Mouse (Mus musculus) CH12.LX (cell line): ENCODE measurements at regions not wholly inside any gene's neighbourhood (a gene's known extent, or its start where the extent isn't known, plus 50 kb on each side); places are given as distances from the start of the nearest gene placed in this dataset.

Source experiments
- DNase-seq: peaks from one replicate; pipeline ENCODE4 v3.0.0-alpha.2; 2013; ENCODE audit errors: extremely low read depth
- H3K27ac ChIP-seq: 2 replicates; pipeline ENCODE4 v1.5.1; 2012; ENCODE audit warnings: low read depth, mild to moderate bottlenecking, control low read depth, moderate library complexity; ENCODE audit not compliant: insufficient read depth
- H3K27me3 ChIP-seq: replicated peaks from 2 replicates; pipeline ENCODE3; 2012; ENCODE audit warnings: inconsistent platforms
- H3K36me3 ChIP-seq, 2 experiments: replicated peaks in 1 of 2; 2 replicates each; pipeline versions ENCODE3 to v1.6.1; 2012; ENCODE audit warnings: inconsistent platforms in 1 of 2, low read length in 1 of 2, mild to moderate bottlenecking in 1 of 2, mixed read lengths in 1 of 2, moderate library complexity in 1 of 2; ENCODE audit not compliant: control insufficient read depth in 1 of 2, insufficient read depth in 1 of 2
- H3K4me1 ChIP-seq, 2 experiments: 2 replicates each; pipeline ENCODE4 v1.6.1; 2012; ENCODE audit warnings: inconsistent platforms in 1 of 2, moderate library complexity in 1 of 2; ENCODE audit not compliant: insufficient read depth in 2 of 2, control insufficient read depth in 1 of 2
- H3K4me2 ChIP-seq: 2 replicates; pipeline ENCODE4 v1.6.1; 2012; ENCODE audit warnings: low read depth, mild to moderate bottlenecking, control low read depth; ENCODE audit not compliant: poor library complexity, insufficient read depth, severe bottlenecking
- H3K4me3 ChIP-seq, 3 experiments: fragments of 150-350 bp in 1 of 3; sonication (generic) in 1 of 3; replicated peaks in 1 of 3; 2 replicates each; pipeline versions ENCODE3 to v1.5.1; 2011 to 2012; ENCODE audit warnings: low read depth in 2 of 3, low read length in 2 of 3, mild to moderate bottlenecking in 2 of 3, moderate library complexity in 2 of 3, control low read depth in 1 of 3, improper control_type of control experiment in 1 of 3, inconsistent platforms in 1 of 3, mixed read lengths in 1 of 3; ENCODE audit not compliant: poor library complexity in 1 of 3
- H3K79me2 ChIP-seq: replicated peaks from 2 replicates; pipeline ENCODE4 v1.6.1; 2012; ENCODE audit warnings: mild to moderate bottlenecking, moderate library complexity; ENCODE audit not compliant: control insufficient read depth, poor library complexity, insufficient read depth, severe bottlenecking; ENCODE audit errors: extremely low read depth
- H3K9ac ChIP-seq: 2 replicates; pipeline ENCODE4 v1.6.1; 2012; ENCODE audit warnings: low read depth, mild to moderate bottlenecking, control low read depth, moderate library complexity; ENCODE audit not compliant: insufficient read depth
- H3K9me3 ChIP-seq: replicated peaks from 2 replicates; pipeline ENCODE3; 2012; ENCODE audit warnings: low read length, inconsistent platforms, mixed read lengths
- CHD1 ChIP-seq: IDR thresholded peaks from 2 replicates; pipeline ENCODE4 v1.6.1; 2012; ENCODE audit warnings: low read depth, low read length, improper control_type of control experiment, inconsistent platforms
- CTCF ChIP-seq, 2 experiments: IDR thresholded peaks in 1 of 2; conservative IDR thresholded peaks in 1 of 2; 2 replicates each; pipeline ENCODE4 v1.5.1; 2011 to 2012; ENCODE audit warnings: low read depth in 2 of 2, low read length in 2 of 2, improper control_type of control experiment in 1 of 2, inconsistent platforms in 1 of 2, mild to moderate bottlenecking in 1 of 2, moderate library complexity in 1 of 2
- E2F4 ChIP-seq: IDR thresholded peaks from 2 replicates; pipeline ENCODE4 v1.6.1; 2011; ENCODE audit warnings: low read depth, low read length, improper control_type of control experiment; ENCODE audit not compliant: insufficient replicate concordance
- ETS1 ChIP-seq: conservative IDR thresholded peaks from 2 replicates; pipeline ENCODE4 v1.6.1; 2012; ENCODE audit warnings: low read depth, mild to moderate bottlenecking, inconsistent platforms, low read length, improper control_type of control experiment, moderate library complexity
- IRF4 ChIP-seq: IDR thresholded peaks from 2 replicates; pipeline ENCODE4 v1.6.1; 2014; ENCODE audit warnings: low read depth, mild to moderate bottlenecking, inconsistent platforms, low read length, improper control_type of control experiment
- JUN ChIP-seq: IDR thresholded peaks from 2 replicates; pipeline ENCODE4 v1.6.1; 2011; ENCODE audit warnings: low read depth, mild to moderate bottlenecking, low read length, improper control_type of control experiment, moderate library complexity; ENCODE audit not compliant: insufficient read depth
- KAT2A ChIP-seq: IDR thresholded peaks from 2 replicates; pipeline ENCODE4 v1.6.1; 2012; ENCODE audit warnings: low read length, improper control_type of control experiment, inconsistent platforms; ENCODE audit not compliant: insufficient replicate concordance
- MAZ ChIP-seq: IDR thresholded peaks from 2 replicates; pipeline ENCODE4 v1.6.1; 2012; ENCODE audit warnings: low read depth, mild to moderate bottlenecking, inconsistent platforms, low read length, improper control_type of control experiment, moderate library complexity
- MEF2A ChIP-seq: IDR thresholded peaks from 2 replicates; pipeline ENCODE4 v1.6.1; 2014; ENCODE audit warnings: low read depth, mild to moderate bottlenecking, inconsistent platforms, low read length, improper control_type of control experiment, borderline replicate concordance
- MYC ChIP-seq: IDR thresholded peaks from 2 replicates; pipeline ENCODE4 v1.6.1; 2011; ENCODE audit warnings: low read depth, mild to moderate bottlenecking, improper control_type of control experiment, low read length
- NELFE ChIP-seq: IDR thresholded peaks from 2 replicates; pipeline ENCODE4 v1.6.1; 2011; ENCODE audit warnings: low read depth, low read length, improper control_type of control experiment
- NRF1 ChIP-seq: IDR thresholded peaks from 2 replicates; pipeline ENCODE4 v1.6.1; 2014; ENCODE audit warnings: low read depth, mild to moderate bottlenecking, inconsistent platforms, low read length, improper control_type of control experiment, moderate library complexity
- POLR2A ChIP-seq: IDR thresholded peaks from 2 replicates; pipeline ENCODE4 v1.6.1; 2011; ENCODE audit warnings: low read depth, mild to moderate bottlenecking, improper control_type of control experiment, low read length
- POLR2AphosphoS2 ChIP-seq: IDR thresholded peaks from 2 replicates; pipeline ENCODE4 v1.6.1; 2011; ENCODE audit warnings: low read depth, low read length, improper control_type of control experiment
- RAD21 ChIP-seq: IDR thresholded peaks from 2 replicates; pipeline ENCODE4 v1.6.1; 2011; ENCODE audit warnings: low read depth, mild to moderate bottlenecking, low read length, improper control_type of control experiment, moderate library complexity
- RCOR1 ChIP-seq: conservative IDR thresholded peaks from 2 replicates; pipeline ENCODE4 v1.6.1; 2012; ENCODE audit warnings: low read depth, mild to moderate bottlenecking, inconsistent platforms, low read length, improper control_type of control experiment
- SMC3 ChIP-seq: IDR thresholded peaks from 2 replicates; pipeline ENCODE4 v1.6.1; 2011; ENCODE audit warnings: low read depth, low read length, improper control_type of control experiment
- USF1 ChIP-seq: IDR thresholded peaks from 2 replicates; pipeline ENCODE4 v1.6.1; 2014; ENCODE audit warnings: low read depth, mild to moderate bottlenecking, inconsistent platforms, low read length, improper control_type of control experiment
- ZC3H11A ChIP-seq: IDR thresholded peaks from 2 replicates; pipeline ENCODE4 v1.6.1; 2012; ENCODE audit warnings: low read depth, mild to moderate bottlenecking, inconsistent platforms, low read length, improper control_type of control experiment
- ZKSCAN1 ChIP-seq: IDR thresholded peaks from 2 replicates; pipeline ENCODE4 v1.6.1; 2012; ENCODE audit warnings: low read depth, inconsistent platforms, low read length, improper control_type of control experiment, borderline replicate concordance
- ZMIZ1 ChIP-seq: IDR thresholded peaks from 2 replicates; pipeline ENCODE4 v1.6.1; 2012; ENCODE audit warnings: low read depth, mild to moderate bottlenecking, inconsistent platforms, low read length, improper control_type of control experiment
- ZNF384 ChIP-seq: IDR thresholded peaks from 2 replicates; pipeline ENCODE4 v1.6.1; 2012; ENCODE audit warnings: low read depth, low read length, improper control_type of control experiment, inconsistent platforms
- dilution Hi-C: fragments of 300-500 bp; cut with MboI; formaldehyde crosslinking; loops from 2 replicates; pipeline ENCODE4 v1.14.3; 2020; ENCODE audit warnings: low sequenced_read_pairs; ENCODE audit not compliant: extremely low pct_unique_long_range_greater_than_20kb, extremely low pct_ligation_motif_present
- in situ Hi-C: fragments of 300-500 bp; cut with MboI; formaldehyde crosslinking; loops from 3 replicates; pipeline ENCODE4 v1.14.3; 2019; ENCODE audit warnings: low sequenced_read_pairs, low pct_ligation_motif_present, low pct_unique_long_range_greater_than_20kb, mixed read lengths

DNA sequence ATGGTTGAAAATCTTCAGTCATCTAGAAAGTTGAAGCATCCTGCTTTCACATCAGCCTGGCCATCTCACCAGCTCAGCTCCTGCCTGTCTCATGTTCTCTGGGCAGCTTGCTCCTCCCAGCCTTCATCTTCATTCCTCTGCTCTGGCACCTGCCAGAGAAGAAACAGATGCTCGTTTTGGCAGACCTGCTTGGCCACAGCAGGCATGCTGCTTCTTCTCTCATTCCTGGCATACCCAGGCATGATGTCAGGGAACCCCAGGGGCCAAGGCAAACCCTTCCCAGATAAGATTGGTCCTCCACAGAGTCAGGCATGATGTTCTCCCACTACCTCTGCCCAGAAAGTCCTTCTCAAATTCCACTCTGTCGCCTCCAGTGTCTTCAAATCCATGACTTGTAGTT lies 101.4 kb upstream of the Slc22a22 start:
- in situ Hi-C loops (loop anchor here (5.0 kb wide), 1 partner anchor 36 kb away; no protein-coding TSS in a partner anchor), dilution Hi-C loops (no loop called here)
- H3K9ac ChIP-seq: no peak overlapping the region
- DNase-seq: no peak
- H3K27ac ChIP-seq: no peak overlapping the region
- H3K4me1 ChIP-seq: peaks cover 0 to 37% of the 10 kb centered on the region in 2 experiments; a peak in 2 of 4 replicates
- no peaks in the 10 kb centered on the region for H3K36me3 ChIP-seq
- no peaks in the 10 kb centered on the region for H3K27me3 ChIP-seq
- no peaks in the 10 kb centered on the region for H3K9me3 ChIP-seq
- H3K4me3 ChIP-seq: no peak overlapping the region
- no peaks in the 10 kb centered on the region for H3K79me2 ChIP-seq
- H3K4me2 ChIP-seq: no peak overlapping the region
- no peak for TF ChIP-seq KAT2A
- TF ChIP-seq ZKSCAN1: no peak
- no peak for TF ChIP-seq MEF2A
- TF ChIP-seq, all 38 proteins: peak for 0

DNA sequence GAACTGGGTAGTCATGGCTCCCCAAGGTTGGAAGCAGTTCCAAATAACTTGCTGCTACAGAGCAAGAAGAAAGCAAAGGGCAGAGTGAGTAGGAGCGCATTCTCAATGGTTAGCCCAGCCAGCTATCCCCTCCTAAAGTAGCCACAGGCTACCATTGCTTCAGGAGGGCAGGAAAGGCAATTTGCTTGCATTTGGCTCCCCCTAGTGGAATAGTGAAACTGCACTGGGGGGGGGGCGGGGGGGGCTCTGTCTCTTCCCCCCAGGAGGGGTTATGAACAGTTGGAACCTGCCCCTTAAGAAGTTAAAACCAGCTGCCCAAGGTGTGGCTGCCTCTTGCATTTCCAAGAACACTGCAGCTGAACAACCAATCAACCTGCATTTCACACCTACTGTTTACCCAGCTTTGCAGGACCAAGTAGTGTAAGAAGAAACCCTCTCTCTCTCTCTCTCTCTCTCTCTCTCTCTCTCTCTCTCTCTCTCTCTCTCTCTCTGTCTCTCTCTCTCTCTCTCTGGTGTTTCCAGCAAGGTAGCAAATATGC lies 96.7 kb upstream of the Slc22a22 start:
- 0 out of 2 replicates have a peak, but pooled peaks have one; percentile 3 for TF ChIP-seq ZC3H11A
- TF ChIP-seq RAD21: peak; percentile 74
- TF ChIP-seq CTCF (conservative IDR thresholded peaks at IDR 0.05 in 1 of 2, IDR thresholded peaks at IDR 0.05 in 1 of 2; ENCODE audit: low read depth in 2 of 2, low read length in 2 of 2): peak in 1 of 2 experiments; percentile 68; a peak in 2 of 4 replicates
- peak; percentile 71 for TF ChIP-seq SMC3
- TF ChIP-seq MAZ: peak; percentile 91
- TF ChIP-seq JUN: no peak
- TF ChIP-seq IRF4: 0 out of 2 replicates have a peak, but pooled peaks have one; percentile 10
- TF ChIP-seq NELFE: no peak
- H3K36me3 ChIP-seq: no peaks in the 10 kb centered on the region
- H3K9me3 ChIP-seq: no peaks in the 10 kb centered on the region
- no peak overlapping the region for H3K4me2 ChIP-seq
- H3K9ac ChIP-seq: no peak overlapping the region
- H3K27ac ChIP-seq: no peak overlapping the region
- in situ Hi-C loops: no loop called here
- dilution Hi-C loops: no loop called here
- DNase-seq: peak; percentile 46
- H3K4me3 ChIP-seq: no peak overlapping the region
- H3K79me2 ChIP-seq: no peaks in the 10 kb centered on the region
- no peaks in the 10 kb centered on the region for H3K27me3 ChIP-seq
- peaks cover 4 to 66% of the 10 kb centered on the region in 2 experiments; a peak in 2 of 4 replicates for H3K4me1 ChIP-seq

GRCm38 (mm10) chr15:57572460-57572859 lies 95.0 kb upstream of the Slc22a22 start:
- H3K27me3 ChIP-seq: no peaks in the 10 kb centered on the region
- H3K27ac ChIP-seq: no peak overlapping the region
- no peak for DNase-seq
- TF ChIP-seq ZC3H11A (no peak), SMC3 (no peak), E2F4 (no peak), ZNF384 (no peak), USF1 (no peak), MAZ (no peak), RCOR1 (no peak), NRF1 (no peak), ZMIZ1 (no peak), MYC (no peak), POLR2A (no peak), CHD1 (no peak), POLR2AphosphoS2 (no peak), ETS1 (no peak)
- TF ChIP-seq, all 38 proteins: peak for 0
- Histone ChIP-seq H3K9me3 (no peaks in the 10 kb centered on the region), H3K4me3 (no peak overlapping the region), H3K4me1 (peaks cover 13 to 82% of the 10 kb centered on the region in 2 experiments), H3K79me2 (no peaks in the 10 kb centered on the region), H3K4me2 (no peak overlapping the region), H3K36me3 (no peaks in the 10 kb centered on the region), H3K9ac (no peak overlapping the region)
- dilution Hi-C loops: no loop called here
- in situ Hi-C loops: no loop called here
